Mouse (Mus musculus): ENCODE data around the gene Ldah. TPM values are rescaled to one million over a fixed set of nuclear protein-coding genes. Genes with fewer than 3 reads are reported as not detected.

The Ldah gene
- polyA plus RNA-seq, 1 experiment from 2014 or later: 56.0 TPM

- no peak overlapping the region for H3K4me2 ChIP-seq
- peaks cover 26% of the 10 kb centered on the region for H3K4me1 ChIP-seq (replicated peaks)
- WGBS: 69% methylated on average over 15 of the region's 15 CpGs
- H3K9ac ChIP-seq: no peak overlapping the region
- no peaks in the 10 kb centered on the region for H3K27me3 ChIP-seq (replicated peaks)
- peak; percentile 76 for ATAC-seq (ENCODE audit: insufficient number of reproducible peaks, low FRiP score)
- peaks cover 34% of the 10 kb centered on the region for H3K36me3 ChIP-seq
- H3K9me3 ChIP-seq (replicated peaks): no peaks in the 10 kb centered on the region
- no peak overlapping the region for H3K4me3 ChIP-seq
- no peak overlapping the region for H3K27ac ChIP-seq (ENCODE audit: poor library complexity, severe bottlenecking)
Measured at GRCm38 (mm10) chr12:8281225-8282017, 73.5 kb downstream of the Ldah start.

- Histone ChIP-seq H3K27me3 (replicated peaks) (no peaks in the 10 kb centered on the region), H3K9ac (no peak overlapping the region), H3K4me3 (no peak overlapping the region), H3K27ac (ENCODE audit: poor library complexity, severe bottlenecking) (no peak overlapping the region), H3K36me3 (peaks cover 25% of the 10 kb centered on the region), H3K9me3 (replicated peaks) (no peaks in the 10 kb centered on the region; the same call in 1 of the 2 replicates), H3K4me2 (no peak overlapping the region), H3K4me1 (replicated peaks) (peaks cover 6% of the 10 kb centered on the region; the same call in 1 of the 2 replicates)
- no peak for ATAC-seq (ENCODE audit: insufficient number of reproducible peaks, low FRiP score)
- 52% methylated on average over 3 of the region's 3 CpGs for WGBS
Measured at GRCm38 (mm10) chr12:8287970-8288369, 80.1 kb downstream of the Ldah start.

- H3K9ac ChIP-seq: no peak overlapping the region
- H3K36me3 ChIP-seq: peaks cover 17% of the 10 kb centered on the region
- no peak for ATAC-seq (ENCODE audit: insufficient number of reproducible peaks, low FRiP score)
- peaks cover 4% of the 10 kb centered on the region; the same call in 1 of the 2 replicates for H3K27me3 ChIP-seq (replicated peaks)
- H3K4me3 ChIP-seq: no peak overlapping the region
- H3K4me2 ChIP-seq: no peak overlapping the region
- no peak overlapping the region for H3K27ac ChIP-seq (ENCODE audit: poor library complexity, severe bottlenecking)
- no peaks in the 10 kb centered on the region; the same call in 1 of the 2 replicates for H3K9me3 ChIP-seq (replicated peaks)
- H3K4me1 ChIP-seq (replicated peaks): no peaks in the 10 kb centered on the region
- 87% methylated on average over 6 of the region's 6 CpGs for WGBS
Measured at GRCm38 (mm10) chr12:8289099-8289498, 81.2 kb downstream of the Ldah start.

- H3K27ac ChIP-seq (ENCODE audit: poor library complexity, severe bottlenecking): no peak overlapping the region
- 84% methylated on average over 8 of the region's 8 CpGs for whole genome bisulfite sequencing
- no peak for ATAC-seq (ENCODE audit: insufficient number of reproducible peaks, low FRiP score)
Measured at GRCm38 (mm10) chr12:8289499-8289898, 81.6 kb downstream of the Ldah start.

GRCm38 (mm10) chr12:8291157-8291853, 83.4 kb downstream of the Ldah start:
- no peak overlapping the region for H3K27ac ChIP-seq (ENCODE audit: poor library complexity, severe bottlenecking)
- WGBS: 72% methylated on average over 15 of the region's 15 CpGs
- no peak for ATAC-seq (ENCODE audit: insufficient number of reproducible peaks, low FRiP score)

More at GRCm38 (mm10) chr12:8289499-8289898, 81.6 kb downstream of the Ldah start:
- Histone ChIP-seq H3K9me3 (replicated peaks) (no peaks in the 10 kb centered on the region; the same call in 1 of the 2 replicates), H3K27me3 (replicated peaks) (peaks cover 8% of the 10 kb centered on the region), H3K36me3 (peaks cover 13% of the 10 kb centered on the region), H3K4me3 (no peak overlapping the region), H3K4me2 (no peak overlapping the region), H3K4me1 (replicated peaks) (no peaks in the 10 kb centered on the region), H3K9ac (no peak overlapping the region)

GRCm38 (mm10) chr12:8295307-8295913, 87.5 kb downstream of the Ldah start:
- H3K4me2 ChIP-seq: no peak overlapping the region
- H3K27ac ChIP-seq (ENCODE audit: poor library complexity, severe bottlenecking): no peak overlapping the region
- 64% methylated on average over 6 of the region's 6 CpGs for WGBS
- H3K9me3 ChIP-seq (replicated peaks): no peaks in the 10 kb centered on the region
- no peak overlapping the region for H3K4me3 ChIP-seq
- H3K9ac ChIP-seq: no peak overlapping the region
- H3K36me3 ChIP-seq: no peaks in the 10 kb centered on the region
- peaks cover 62% of the 10 kb centered on the region for H3K27me3 ChIP-seq (replicated peaks)
- ATAC-seq (ENCODE audit: insufficient number of reproducible peaks, low FRiP score): no peak
- peaks cover 20% of the 10 kb centered on the region for H3K4me1 ChIP-seq (replicated peaks)

More at GRCm38 (mm10) chr12:8291157-8291853, 83.4 kb downstream of the Ldah start:
- Histone ChIP-seq H3K4me3 (no peak overlapping the region), H3K4me1 (replicated peaks) (no peaks in the 10 kb centered on the region), H3K27me3 (replicated peaks) (peaks cover 23% of the 10 kb centered on the region), H3K9me3 (replicated peaks) (no peaks in the 10 kb centered on the region; the same call in 1 of the 2 replicates), H3K9ac (no peak overlapping the region), H3K36me3 (peaks cover 8% of the 10 kb centered on the region), H3K4me2 (no peak overlapping the region)

GRCm38 (mm10) chr12:8296154-8296553, 88.2 kb downstream of the Ldah start:
- Histone ChIP-seq H3K36me3 (no peaks in the 10 kb centered on the region), H3K4me2 (no peak overlapping the region), H3K4me1 (replicated peaks) (peaks cover 21% of the 10 kb centered on the region), H3K27ac (ENCODE audit: poor library complexity, severe bottlenecking) (no peak overlapping the region), H3K27me3 (replicated peaks) (peaks cover 70% of the 10 kb centered on the region), H3K9me3 (replicated peaks) (no peaks in the 10 kb centered on the region), H3K4me3 (no peak overlapping the region), H3K9ac (no peak overlapping the region)
- ATAC-seq (ENCODE audit: insufficient number of reproducible peaks, low FRiP score): no peak
- WGBS: 73% methylated on average over 2 of the region's 2 CpGs

- no peak overlapping the region for H3K27ac ChIP-seq (ENCODE audit: poor library complexity, severe bottlenecking)
- H3K4me2 ChIP-seq: peak overlapping the region; percentile 80
- 8% methylated on average over 34 of the region's 34 CpGs for WGBS
- H3K4me1 ChIP-seq (replicated peaks): peaks cover 34% of the 10 kb centered on the region
- H3K9ac ChIP-seq: peak overlapping the region; percentile 55; the same call in 1 of the 2 replicates
- peak overlapping the region; percentile 52 for H3K4me3 ChIP-seq
- no peak for ATAC-seq (ENCODE audit: insufficient number of reproducible peaks, low FRiP score)
- H3K36me3 ChIP-seq: no peaks in the 10 kb centered on the region
- H3K27me3 ChIP-seq (replicated peaks): peaks cover 84% of the 10 kb centered on the region
- no peaks in the 10 kb centered on the region for H3K9me3 ChIP-seq (replicated peaks)
Measured at GRCm38 (mm10) chr12:8297586-8298214, 89.8 kb downstream of the Ldah start.

- no peak for ATAC-seq (ENCODE audit: insufficient number of reproducible peaks, low FRiP score)
- Histone ChIP-seq H3K27me3 (replicated peaks) (peaks cover 92% of the 10 kb centered on the region), H3K4me3 (peak overlapping the region; percentile 52), H3K4me1 (replicated peaks) (peaks cover 34% of the 10 kb centered on the region), H3K9ac (peak overlapping the region; percentile 55), H3K4me2 (peak overlapping the region; percentile 80), H3K27ac (ENCODE audit: poor library complexity, severe bottlenecking) (no peak overlapping the region), H3K9me3 (replicated peaks) (no peaks in the 10 kb centered on the region), H3K36me3 (no peaks in the 10 kb centered on the region)
- 2% methylated on average over 82 of the region's 85 CpGs for WGBS
Measured at GRCm38 (mm10) chr12:8298361-8299142, 90.6 kb downstream of the Ldah start.

All from heart, embryonic 12.5 days (tissue).